Mouse (Mus musculus): ENCODE measurements at regions not wholly inside any gene's neighbourhood (a gene's known extent, or its start where the extent isn't known, plus 50 kb on each side); places are given as distances from the start of the nearest gene placed in this dataset.

DNA sequence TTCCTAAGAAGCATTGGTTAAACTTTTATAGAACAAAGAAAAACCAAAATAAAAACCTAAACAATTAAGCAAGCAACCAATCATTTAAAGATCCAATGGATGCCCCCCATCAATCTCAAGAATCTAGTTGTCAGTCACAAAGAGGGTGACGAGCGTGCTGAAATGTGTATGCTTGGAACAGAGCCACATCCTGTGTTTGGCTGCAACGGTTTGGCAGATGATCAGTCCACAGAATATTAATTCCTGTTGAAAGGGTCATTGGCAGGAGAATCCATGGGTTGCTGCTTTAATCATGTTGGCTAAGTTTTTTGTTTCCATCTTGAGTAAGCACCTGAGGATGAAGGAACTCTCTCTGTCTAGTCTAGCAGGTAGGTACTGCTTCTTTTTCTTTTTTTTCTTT, 117.5 kb upstream of the Jag1 start:
- TF ChIP-seq POLR2A (IDR thresholded peaks at IDR 0.05; ENCODE audit: control insufficient read depth, low read depth, low read length) (no peak), CTCF (IDR thresholded peaks at IDR 0.05; ENCODE audit: control insufficient read depth, insufficient read depth, insufficient replicate concordance, low read depth, low read length) (no peak)
